8 mouse cellular contexts compared by ENCODE assay signal in the genomic region with DNA sequence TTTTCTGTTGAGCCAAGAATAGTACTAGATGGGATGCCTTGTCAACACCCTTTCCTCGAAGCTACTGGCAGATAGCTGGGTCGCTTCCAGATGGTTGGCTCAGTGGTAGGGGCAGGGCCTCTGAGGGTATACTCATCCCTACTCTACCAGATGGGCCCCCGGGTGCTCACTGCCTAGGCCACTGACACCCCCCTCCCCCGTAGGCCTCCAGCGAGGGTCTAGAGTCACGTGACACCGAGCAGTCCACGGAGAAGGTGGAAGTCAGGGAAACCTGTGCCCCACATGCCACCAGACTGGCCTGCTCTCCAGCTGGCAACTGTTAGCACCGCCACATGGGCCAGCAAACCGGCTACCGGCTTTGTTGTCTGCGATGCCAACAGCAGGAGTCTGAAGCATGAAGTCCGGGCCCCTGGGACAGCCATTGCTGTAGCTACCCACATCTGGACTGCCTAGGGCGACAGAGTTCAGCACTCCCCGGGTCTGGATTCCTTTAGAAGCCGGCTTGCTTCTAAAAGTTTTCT.
DNase-seq lines count a peak whose midpoint lies in the region; ATAC-seq and TF ChIP-seq lines count a peak whose summit lies in the region.

No protein-coding gene starts in this region.

- no peak overlapping the region for H3K4me2 ChIP-seq in forebrain, embryonic 16.5 days (ENCODE audit: low read length)
- H3K4me2 ChIP-seq in forebrain, embryonic 15.5 days (replicated peaks): no peak overlapping the region
- peak overlapping the region; percentile 16; the same call in 1 of the 2 replicates for H3K4me2 ChIP-seq in embryonic facial prominence, embryonic 12.5 days (replicated peaks)
- peak overlapping the region; percentile 33; the same call in 1 of the 2 replicates for H3K4me2 ChIP-seq in heart, postnatal 0 days (ENCODE audit: low read depth, low read length)

- no peaks in the 10 kb centered on the region for H3K27me3 ChIP-seq in forebrain, embryonic 16.5 days (replicated peaks; ENCODE audit: control insufficient read depth, insufficient read depth, low read length)
- H3K27me3 ChIP-seq in forebrain, embryonic 15.5 days: no peaks in the 10 kb centered on the region
- peaks cover 3% of the 10 kb centered on the region; the same call in 1 of the 2 replicates for H3K27me3 ChIP-seq in embryonic facial prominence, embryonic 12.5 days
- H3K27me3 ChIP-seq in heart, postnatal 0 days (ENCODE audit: control insufficient read depth, insufficient read depth, low read length): no peaks in the 10 kb centered on the region

- H3K9me3 ChIP-seq in forebrain, embryonic 16.5 days (ENCODE audit: control insufficient read depth, low read length): no peaks in the 10 kb centered on the region
- no peaks in the 10 kb centered on the region for H3K9me3 ChIP-seq in forebrain, embryonic 15.5 days
- H3K9me3 ChIP-seq in embryonic facial prominence, embryonic 12.5 days: no peaks in the 10 kb centered on the region
- H3K9me3 ChIP-seq in heart, postnatal 0 days (replicated peaks; ENCODE audit: control insufficient read depth, low read length): no peaks in the 10 kb centered on the region

- H3K9ac ChIP-seq in forebrain, embryonic 16.5 days (replicated peaks; ENCODE audit: low read depth, low read length): no peak overlapping the region
- H3K9ac ChIP-seq in forebrain, embryonic 15.5 days (replicated peaks): no peak overlapping the region
- H3K9ac ChIP-seq in embryonic facial prominence, embryonic 12.5 days: no peak overlapping the region
- no peak overlapping the region for H3K9ac ChIP-seq in heart, postnatal 0 days (replicated peaks; ENCODE audit: low read depth, low read length)

- H3K4me3 ChIP-seq in forebrain, embryonic 16.5 days (replicated peaks; ENCODE audit: low read length): no peak overlapping the region
- H3K4me3 ChIP-seq in forebrain, embryonic 15.5 days: no peak overlapping the region
- H3K4me3 ChIP-seq in embryonic facial prominence, embryonic 12.5 days: no peak overlapping the region
- H3K4me3 ChIP-seq in heart, postnatal 0 days (ENCODE audit: low read depth, low read length): no peak overlapping the region

- no peaks in the 10 kb centered on the region for H3K36me3 ChIP-seq in forebrain, embryonic 16.5 days (ENCODE audit: control insufficient read depth, insufficient read depth)
- no peaks in the 10 kb centered on the region for H3K36me3 ChIP-seq in forebrain, embryonic 15.5 days
- no peaks in the 10 kb centered on the region for H3K36me3 ChIP-seq in embryonic facial prominence, embryonic 12.5 days
- H3K36me3 ChIP-seq in heart, postnatal 0 days (replicated peaks; ENCODE audit: control insufficient read depth, insufficient read depth, low read length): no peaks in the 10 kb centered on the region

- TF ChIP-seq CTCF in heart, postnatal 0 days (IDR thresholded peaks at IDR 0.05; ENCODE audit: low read depth): no peak

- no peak overlapping the region for H3K27ac ChIP-seq in forebrain, embryonic 16.5 days (ENCODE audit: low read length)
- no peak overlapping the region for H3K27ac ChIP-seq in forebrain, embryonic 15.5 days (replicated peaks)
- H3K27ac ChIP-seq in embryonic facial prominence, embryonic 12.5 days: peak overlapping the region; percentile 24
- H3K27ac ChIP-seq in heart, postnatal 0 days (ENCODE audit: low read depth): peak overlapping the region; percentile 70

- peak; percentile 36; the same call in 1 of the 2 replicates for ATAC-seq in forebrain, embryonic 16.5 days
- no peak for ATAC-seq in forebrain, embryonic 15.5 days (replicated peaks)
- ATAC-seq in embryonic facial prominence, embryonic 12.5 days (ENCODE audit: insufficient number of reproducible peaks, insufficient read depth, low FRiP score, low TSS enrichment): peak; percentile 65; the same call in 1 of the 2 replicates
- peak; percentile 95 for ATAC-seq in heart, postnatal 0 days (ENCODE audit: insufficient read depth, low read depth)

- WGBS in forebrain, embryonic 16.5 days: 80% methylated on average over 16 of the region's 16 CpGs
- WGBS in forebrain, embryonic 15.5 days: 80% methylated on average over 16 of the region's 16 CpGs
- 27% methylated on average over 16 of the region's 16 CpGs for WGBS in embryonic facial prominence, embryonic 12.5 days
- WGBS in heart, postnatal 0 days: 22% methylated on average over 16 of the region's 16 CpGs

- no peaks in the 10 kb centered on the region for H3K4me1 ChIP-seq in forebrain, embryonic 16.5 days (replicated peaks; ENCODE audit: control insufficient read depth, insufficient read depth, low read length)
- H3K4me1 ChIP-seq in forebrain, embryonic 15.5 days: no peaks in the 10 kb centered on the region
- peaks cover 20% of the 10 kb centered on the region for H3K4me1 ChIP-seq in embryonic facial prominence, embryonic 12.5 days
- H3K4me1 ChIP-seq in heart, postnatal 0 days (ENCODE audit: control insufficient read depth, insufficient read depth): 0 out of 2 replicates have a peak, but pooled peaks cover 2% of the 10 kb centered on the region

- peak; percentile 7 to 53 for DNase-seq in adrenal gland, postnatal 36 days
- peak; percentile 83 for DNase-seq in heart, postnatal 0 days (ENCODE audit: low spot score)
- no peak for DNase-seq in right cerebral cortex, adult 2 months (ENCODE audit: low spot score in 2 of 2)
- no peak for DNase-seq in kidney, postnatal 14 days
- DNase-seq in right cerebral cortex, adult 18-20 months: no peak

- TF ChIP-seq EP300 in heart, postnatal 0 days (IDR thresholded peaks at IDR 0.05; ENCODE audit: low read depth): 0 out of 2 replicates have a peak, but pooled peaks have one; percentile 38

Comparison
In these comparisons a context has a peak if more than half of its experiments do, and no peak if none do; other contexts are left out.
1. H3K27ac ChIP-seq: peak in embryonic facial prominence, embryonic 12.5 days (single experiment) and heart, postnatal 0 days (single experiment); none in forebrain, embryonic 16.5 days (single experiment) and forebrain, embryonic 15.5 days (single experiment).
2. H3K4me2 ChIP-seq: peak in embryonic facial prominence, embryonic 12.5 days (single experiment) and heart, postnatal 0 days (single experiment); none in forebrain, embryonic 16.5 days (single experiment) and forebrain, embryonic 15.5 days (single experiment).
3. DNase-seq: peak in adrenal gland, postnatal 36 days (2 of 2) and heart, postnatal 0 days (single experiment); none in right cerebral cortex, adult 2 months (0 of 2), kidney, postnatal 14 days (single experiment) and right cerebral cortex, adult 18-20 months (single experiment).